Mouse (Mus musculus) midbrain, embryonic 16.5 days (tissue): ENCODE data around the gene Paxbp1. TPM values are rescaled to one million over a fixed set of nuclear protein-coding genes. Genes with fewer than 3 reads are reported as not detected.

Source experiments
- ATAC-seq: fragments of 200-750 bp; cut with Nextera tagmentation; 2 replicates; pipeline ENCODE4 v1.8.0; 2017; ENCODE audit warnings: moderate TSS enrichment
- H3K27ac ChIP-seq: fragments of 300-500 bp; sonication (generic); 2 replicates; pipeline ENCODE4 v1.5.1; 2014; ENCODE audit warnings: mild to moderate bottlenecking, low read length, mixed read lengths
- H3K27me3 ChIP-seq: fragments of 300-500 bp; sonication (generic); 2 replicates; pipeline ENCODE4 v1.6.1; 2014; ENCODE audit warnings: low read depth, low read length, mixed read lengths; ENCODE audit not compliant: control insufficient read depth, insufficient read depth
- H3K36me3 ChIP-seq: fragments of 300-500 bp; sonication (generic); 2 replicates; pipeline ENCODE4 v1.6.1; 2014; ENCODE audit warnings: mild to moderate bottlenecking, low read length, moderate library complexity, mixed read lengths; ENCODE audit not compliant: control insufficient read depth, insufficient read depth
- H3K4me1 ChIP-seq: fragments of 300-500 bp; sonication (generic); 2 replicates; pipeline ENCODE4 v1.6.1; 2014; ENCODE audit warnings: mild to moderate bottlenecking, low read length, mixed read lengths; ENCODE audit not compliant: control insufficient read depth, insufficient read depth
- H3K4me2 ChIP-seq: fragments of 300-500 bp; sonication (generic); 2 replicates; pipeline ENCODE4 v1.6.1; 2014; ENCODE audit warnings: mild to moderate bottlenecking, low read length, mixed read lengths
- H3K4me3 ChIP-seq: fragments of 300-500 bp; sonication (generic); 2 replicates; pipeline ENCODE4 v1.5.1; 2014; ENCODE audit warnings: low read depth, mild to moderate bottlenecking, low read length, moderate library complexity, mixed read lengths
- H3K9ac ChIP-seq: fragments of 300-500 bp; sonication (generic); 2 replicates; pipeline ENCODE4 v1.6.1; 2014; ENCODE audit warnings: low read depth, low read length, mixed read lengths
- H3K9me3 ChIP-seq: fragments of 300-500 bp; sonication (generic); replicated peaks from 2 replicates; pipeline ENCODE4 v1.6.1; 2014; ENCODE audit warnings: mild to moderate bottlenecking, low read length, mixed read lengths; ENCODE audit not compliant: control insufficient read depth, poor library complexity, severe bottlenecking
- WGBS: fragments of 180-500 bp; shearing (Covaris S2); extraction: QIAGEN DNeasy Blood & Tissue Kit; methylation state at CpG from one replicate; pipeline ENCODE4 v1.1.7; 2014; 5-methylcytosine and 5-hydroxymethylcytosine counted together
- polyA plus RNA-seq: library from polyadenylated mRNA; unstranded; fragments of >200 nt; fragmentation: Nextera tagmentation; extraction: Ambion mirVana; gene quantifications from 2 replicates; pipeline ENCODE4 v1.2.1, GENCODE M21; 2015

Paxbp1 gene
- polyA plus RNA-seq, 1 experiment from 2014 or later: 72.3 TPM

DNA sequence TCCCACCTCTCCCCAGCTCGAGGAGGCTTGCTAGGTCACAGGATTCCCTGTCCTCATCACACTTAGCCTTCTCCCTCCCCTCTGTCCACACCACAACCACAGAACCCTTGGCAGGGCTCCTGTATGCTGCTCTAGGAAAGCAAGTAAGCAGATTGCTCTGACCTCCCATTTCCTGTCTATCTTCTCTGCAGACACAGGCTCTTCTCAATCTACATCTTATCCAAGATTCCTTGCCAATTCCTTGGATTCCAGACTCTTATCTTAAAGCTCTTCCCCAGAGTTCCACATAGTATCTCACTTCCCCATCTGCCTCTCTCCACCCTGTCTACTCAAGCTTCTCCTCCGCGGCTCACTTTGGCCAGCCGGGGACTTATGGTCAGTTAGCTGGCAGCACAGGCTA is 49.3 kb downstream of the Paxbp1 start:
- ATAC-seq: no peak
- Histone ChIP-seq H3K36me3 (peaks cover 8% of the 10 kb centered on the region), H3K4me3 (no peak overlapping the region), H3K9me3 (no peaks in the 10 kb centered on the region), H3K27me3 (no peaks in the 10 kb centered on the region), H3K4me1 (peaks cover 3% of the 10 kb centered on the region; the same call in 1 of the 2 replicates), H3K9ac (no peak overlapping the region), H3K4me2 (no peak overlapping the region), H3K27ac (no peak overlapping the region)
- WGBS: 80% methylated on average over 4 of the region's 4 CpGs

DNA sequence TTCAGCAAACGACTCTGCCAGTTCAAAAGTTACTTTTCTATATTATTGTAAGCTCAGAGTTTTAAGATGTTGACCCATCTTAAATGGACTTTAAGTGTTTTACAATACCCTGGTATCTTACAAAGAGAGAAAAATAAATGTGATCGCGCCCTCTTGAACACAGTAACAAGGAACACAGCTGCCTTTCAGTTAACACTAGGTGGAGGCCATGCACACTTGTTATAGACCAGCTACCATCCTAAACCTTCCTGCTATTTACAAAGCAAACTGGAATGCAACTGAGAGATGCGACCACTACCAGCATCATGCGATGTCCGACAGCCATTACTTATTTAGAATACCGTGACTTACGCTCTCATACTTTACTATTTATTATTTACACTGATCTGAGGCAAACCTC is 55.2 kb downstream of the Paxbp1 start:
- Histone ChIP-seq H3K27me3 (no peaks in the 10 kb centered on the region), H3K9me3 (no peaks in the 10 kb centered on the region), H3K36me3 (peaks cover 16% of the 10 kb centered on the region), H3K27ac (no peak overlapping the region), H3K9ac (no peak overlapping the region), H3K4me3 (no peak overlapping the region), H3K4me1 (no peaks in the 10 kb centered on the region), H3K4me2 (no peak overlapping the region)
- WGBS: 95% methylated on average over 8 of the region's 8 CpGs
- ATAC-seq: no peak

DNA sequence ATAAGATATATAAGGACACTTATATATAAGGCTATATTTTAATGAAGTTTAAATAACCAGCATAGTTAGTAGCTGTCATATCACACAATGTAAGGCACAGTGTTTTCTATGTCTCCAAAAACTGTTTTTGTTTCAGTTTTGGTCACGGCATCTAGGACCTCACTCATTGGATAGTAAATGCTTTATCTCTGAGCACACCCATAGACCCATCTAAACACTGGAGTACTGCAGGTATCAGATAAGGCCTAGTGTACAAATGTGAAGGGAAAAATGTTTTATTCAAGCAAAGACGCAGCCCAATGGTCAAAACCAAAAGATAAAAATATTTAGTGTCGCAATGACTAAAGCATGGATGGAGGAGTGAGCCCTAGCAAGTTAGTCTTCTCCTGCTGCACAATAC is 55.7 kb downstream of the Paxbp1 start:
- 90% methylated on average over 3 of the region's 3 CpGs for WGBS
- no peak for ATAC-seq
- Histone ChIP-seq H3K36me3 (peaks cover 16% of the 10 kb centered on the region), H3K9ac (no peak overlapping the region), H3K27ac (no peak overlapping the region), H3K9me3 (no peaks in the 10 kb centered on the region), H3K4me3 (no peak overlapping the region), H3K4me2 (no peak overlapping the region), H3K4me1 (no peaks in the 10 kb centered on the region), H3K27me3 (no peaks in the 10 kb centered on the region)

DNA sequence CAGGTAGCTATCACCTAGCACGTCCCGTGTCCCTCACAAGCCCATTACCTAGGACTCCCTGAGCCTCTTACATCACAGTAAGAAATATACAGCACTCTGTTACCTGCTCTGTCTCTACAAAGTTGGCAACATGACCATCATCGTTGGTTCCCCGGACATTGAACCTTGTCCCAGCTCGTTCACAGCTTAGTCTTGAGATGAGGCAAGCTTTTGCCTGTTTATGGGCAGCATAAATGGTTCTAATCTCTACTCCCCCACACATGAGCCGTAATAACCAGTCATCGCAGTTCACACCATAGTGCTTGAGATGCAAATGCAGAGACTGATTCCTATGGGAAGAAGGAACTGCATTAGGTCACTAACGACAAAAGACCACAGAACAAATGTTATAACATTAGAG is 56.3 kb downstream of the Paxbp1 start:
- H3K4me1 ChIP-seq: no peaks in the 10 kb centered on the region
- no peak overlapping the region for H3K27ac ChIP-seq
- no peaks in the 10 kb centered on the region for H3K27me3 ChIP-seq
- no peak for ATAC-seq
- H3K4me2 ChIP-seq: no peak overlapping the region
- WGBS: 91% methylated on average over 8 of the region's 8 CpGs
- no peaks in the 10 kb centered on the region for H3K9me3 ChIP-seq
- peaks cover 16% of the 10 kb centered on the region for H3K36me3 ChIP-seq
- no peak overlapping the region for H3K4me3 ChIP-seq
- no peak overlapping the region for H3K9ac ChIP-seq

DNA sequence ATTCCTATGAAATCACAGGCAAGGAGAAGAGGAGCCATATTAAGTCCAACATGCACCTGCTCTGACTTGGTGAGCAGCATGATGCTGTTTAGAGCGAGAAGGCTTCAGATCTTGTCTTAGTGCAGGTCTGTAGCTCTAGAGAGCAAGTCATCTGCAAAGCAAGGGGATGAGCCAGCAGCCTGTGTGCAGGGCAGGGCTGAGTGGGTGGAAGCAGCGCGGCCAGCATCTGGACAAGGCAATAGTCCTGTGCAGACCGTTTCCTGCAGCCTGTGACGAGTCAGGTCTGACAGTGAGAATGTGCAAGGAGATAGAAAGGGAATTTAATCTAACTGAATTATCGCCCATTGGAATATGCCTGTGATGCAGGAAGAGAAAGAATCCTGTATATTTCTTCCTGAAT is 73.3 kb downstream of the Paxbp1 start:
- Histone ChIP-seq H3K9ac (no peak overlapping the region), H3K27ac (no peak overlapping the region), H3K27me3 (no peaks in the 10 kb centered on the region), H3K36me3 (peaks cover 17% of the 10 kb centered on the region), H3K4me1 (no peaks in the 10 kb centered on the region), H3K4me3 (no peak overlapping the region), H3K4me2 (no peak overlapping the region), H3K9me3 (no peaks in the 10 kb centered on the region)
- ATAC-seq: no peak
- WGBS: 94% methylated on average over 6 of the region's 6 CpGs

DNA sequence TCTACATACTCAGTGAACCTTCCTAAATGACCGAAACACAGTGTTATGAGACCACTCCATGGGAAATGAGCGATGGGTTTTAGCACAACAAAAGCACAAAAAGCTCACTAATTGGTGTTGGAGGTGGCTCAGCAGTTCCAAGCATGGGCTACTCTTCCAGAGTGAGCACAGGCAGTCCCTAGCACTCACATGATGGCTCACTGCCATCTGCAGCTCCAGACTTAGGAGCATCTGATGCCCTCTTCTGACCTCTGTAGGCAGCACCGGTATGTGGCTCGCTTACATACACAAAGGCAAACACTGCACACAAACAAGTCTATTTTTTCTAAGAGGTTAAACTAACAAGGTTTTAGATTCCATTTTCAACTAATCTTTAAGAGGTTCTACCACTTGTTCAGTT is 78.1 kb downstream of the Paxbp1 start:
- Histone ChIP-seq H3K4me2 (no peak overlapping the region), H3K4me1 (no peaks in the 10 kb centered on the region), H3K27me3 (no peaks in the 10 kb centered on the region), H3K4me3 (no peak overlapping the region), H3K9ac (no peak overlapping the region), H3K27ac (no peak overlapping the region), H3K36me3 (peaks cover 29% of the 10 kb centered on the region), H3K9me3 (no peaks in the 10 kb centered on the region)
- 88% methylated on average over 4 of the region's 4 CpGs for WGBS
- no peak for ATAC-seq

DNA sequence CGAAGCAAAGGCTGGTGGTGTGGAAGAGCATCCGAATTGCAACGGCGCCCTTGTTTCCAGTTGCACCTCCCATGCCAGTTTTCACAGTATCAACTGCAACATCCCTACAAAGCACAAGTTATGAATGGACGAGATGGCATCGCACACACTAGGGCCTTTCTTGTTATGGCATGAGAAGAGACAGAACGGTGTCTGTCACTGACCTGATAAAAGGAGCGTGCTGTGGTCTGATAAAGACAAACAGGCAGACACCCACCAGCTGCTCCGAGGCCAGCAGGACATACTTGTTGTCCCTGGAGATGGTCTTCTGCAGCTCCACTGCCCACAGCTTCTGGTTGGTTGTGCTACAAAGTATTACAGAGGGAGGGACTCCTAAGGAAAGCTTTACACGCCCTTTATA is 80.0 kb downstream of the Paxbp1 start:
- H3K4me3 ChIP-seq: no peak overlapping the region
- H3K27ac ChIP-seq: no peak overlapping the region
- no peaks in the 10 kb centered on the region for H3K4me1 ChIP-seq
- whole genome bisulfite sequencing: 91% methylated on average over 10 of the region's 10 CpGs
- no peaks in the 10 kb centered on the region for H3K27me3 ChIP-seq
- no peak overlapping the region for H3K9ac ChIP-seq
- no peak overlapping the region for H3K4me2 ChIP-seq
- no peaks in the 10 kb centered on the region for H3K9me3 ChIP-seq
- H3K36me3 ChIP-seq: peaks cover 23% of the 10 kb centered on the region
- no peak for ATAC-seq

Other genes with a start within 250 kb of the Paxbp1 start
- 7.2 and 7.5 TPM in 2 replicates for gene Urb1, start 234.1 kb downstream of the Paxbp1 start, polyA plus RNA-seq
- 1.8 and 2.8 TPM in 2 replicates for gene Eva1c, start 217.8 kb downstream of the Paxbp1 start, polyA plus RNA-seq
- gene Cfap298, start 109.4 kb downstream of the Paxbp1 start, polyA plus RNA-seq: 60.7 and 64.4 TPM in 2 replicates
- 52.1 and 55.7 TPM in 2 replicates for gene Synj1, start 33.2 kb downstream of the Paxbp1 start, polyA plus RNA-seq
- 0.87 TPM in 2 replicates for gene 4932438H23Rik, start 50.6 kb upstream of the Paxbp1 start, polyA plus RNA-seq
- gene Olig2, start 180.9 kb upstream of the Paxbp1 start, polyA plus RNA-seq: 8.5 and 9.9 TPM in 2 replicates
- gene Olig1, start 225.2 kb upstream of the Paxbp1 start, polyA plus RNA-seq: 94.2 and 131 TPM in 2 replicates